Mouse (Mus musculus) cerebellum, adult 2 months (tissue): ENCODE results near the gene Arhgef3. TPM values are rescaled to one million over a fixed set of nuclear protein-coding genes. Genes with fewer than 3 reads are reported as not detected.

Source experiments
- DNase-seq, 2 experiments: peaks; one replicate each; pipeline ENCODE4 v3.0.0; 2021
- H3K27ac ChIP-seq: fragments of 200-500 bp; 2 replicates; pipeline ENCODE4 v1.5.1; 2012; ENCODE audit warnings: low read length, control low read depth, inconsistent platforms; ENCODE audit not compliant: insufficient read depth
- H3K27me3 ChIP-seq: fragments of 200-500 bp; 2 replicates; pipeline ENCODE4 v1.6.1; 2012; ENCODE audit warnings: inconsistent platforms, mild to moderate bottlenecking, low read length, moderate library complexity; ENCODE audit not compliant: control insufficient read depth, insufficient read depth
- H3K4me1 ChIP-seq: fragments of 200-500 bp; 2 replicates; pipeline ENCODE4 v1.6.1; 2011; ENCODE audit warnings: low read length; ENCODE audit not compliant: control insufficient read depth, insufficient read depth
- H3K4me3 ChIP-seq: fragments of 200-500 bp; replicated peaks from 2 replicates; pipeline ENCODE3; 2011; ENCODE audit warnings: mild to moderate bottlenecking, low read depth, low read length, control low read depth; ENCODE audit not compliant: insufficient read depth
- CTCF ChIP-seq: fragments of 200-500 bp; IDR thresholded peaks from 2 replicates; pipeline ENCODE4 v1.5.1; 2011; ENCODE audit warnings: low read depth, mild to moderate bottlenecking, control low read depth, low read length, moderate library complexity, borderline replicate concordance; ENCODE audit not compliant: insufficient read depth
- POLR2A ChIP-seq: fragments of 200-500 bp; IDR thresholded peaks from 2 replicates; pipeline ENCODE4 v1.6.1; 2011; ENCODE audit warnings: low read length, control low read depth, borderline replicate concordance; ENCODE audit not compliant: insufficient read depth
- WGBS: fragments of 180-500 bp; shearing (Covaris S2); methylation state at CpG from one replicate; pipeline ENCODE4 v1.1.7; 2018; 5-methylcytosine and 5-hydroxymethylcytosine counted together
- polyA plus RNA-seq: library from polyadenylated mRNA; depleted of rRNA; stranded (reverse); fragments of >200 nt; gene quantifications from 2 replicates; pipeline ENCODE4 v1.2.3, GENCODE M21; 2012

Gene Arhgef3
- polyA plus RNA-seq, 1 experiment = 54.8 TPM

- no peaks in the 10 kb centered on the region for H3K4me1 ChIP-seq
- no peak overlapping the region for H3K4me3 ChIP-seq
- DNase-seq = no peak
- no peak overlapping the region for H3K27ac ChIP-seq
- TF ChIP-seq POLR2A (no peak), CTCF (no peak)
- no peaks in the 10 kb centered on the region for H3K27me3 ChIP-seq
- WGBS = 33% methylated on average over 3 of the region's 3 CpGs
These were observed 26.8 kb downstream of the Arhgef3 start for GRCm38 (mm10) chr14:27141486-27141885.

- 93% methylated on average over 5 of the region's 5 CpGs for WGBS
- TF ChIP-seq CTCF (no peak), POLR2A (no peak)
These were observed 28.0 kb downstream of the Arhgef3 start for GRCm38 (mm10) chr14:27142680-27143079.

GRCm38 (mm10) chr14:27145171-27146045, 30.7 kb downstream of the Arhgef3 start:
- Histone ChIP-seq H3K27ac (no peak overlapping the region), H3K27me3 (no peaks in the 10 kb centered on the region), H3K4me1 (no peaks in the 10 kb centered on the region), H3K4me3 (no peak overlapping the region)
- 55% methylated on average over 8 of the region's 8 CpGs for WGBS
- DNase-seq = no peak
- no peak for TF ChIP-seq POLR2A
- no peak for TF ChIP-seq CTCF

More at GRCm38 (mm10) chr14:27142680-27143079, 28.0 kb downstream of the Arhgef3 start:
- Histone ChIP-seq H3K27ac (no peak overlapping the region), H3K4me3 (no peak overlapping the region), H3K4me1 (no peaks in the 10 kb centered on the region), H3K27me3 (no peaks in the 10 kb centered on the region)
- no peak for DNase-seq

- Histone ChIP-seq H3K27ac (no peak overlapping the region), H3K4me3 (no peak overlapping the region), H3K4me1 (no peaks in the 10 kb centered on the region), H3K27me3 (no peaks in the 10 kb centered on the region)
- no peak for DNase-seq
- WGBS = 83% methylated on average over 7 of the region's 7 CpGs
- TF ChIP-seq POLR2A (no peak), CTCF (no peak)
These were observed 33.0 kb downstream of the Arhgef3 start for GRCm38 (mm10) chr14:27147726-27148125.

- DNase-seq = no peak
- 94% methylated on average over 5 of the region's 5 CpGs for WGBS
- H3K27me3 ChIP-seq = no peaks in the 10 kb centered on the region
- H3K4me3 ChIP-seq = no peak overlapping the region
- TF ChIP-seq CTCF = no peak
- TF ChIP-seq POLR2A = no peak
- no peak overlapping the region for H3K27ac ChIP-seq
- no peaks in the 10 kb centered on the region for H3K4me1 ChIP-seq
These were observed 34.7 kb downstream of the Arhgef3 start for GRCm38 (mm10) chr14:27149401-27149800.

GRCm38 (mm10) chr14:27150011-27150640, 35.4 kb downstream of the Arhgef3 start:
- H3K27ac ChIP-seq = no peak overlapping the region
- no peaks in the 10 kb centered on the region for H3K4me1 ChIP-seq
- H3K27me3 ChIP-seq = no peaks in the 10 kb centered on the region
- WGBS = 79% methylated on average over 6 of the region's 6 CpGs
- H3K4me3 ChIP-seq = no peak overlapping the region
- no peak for DNase-seq
- TF ChIP-seq POLR2A (no peak), CTCF (no peak)

GRCm38 (mm10) chr14:27151432-27151831, 36.7 kb downstream of the Arhgef3 start:
- WGBS = 51% methylated on average over 8 of the region's 8 CpGs
- Histone ChIP-seq H3K4me1 (no peaks in the 10 kb centered on the region), H3K27me3 (no peaks in the 10 kb centered on the region), H3K4me3 (no peak overlapping the region), H3K27ac (no peak overlapping the region)
- no peak for DNase-seq
- no peak for TF ChIP-seq POLR2A
- TF ChIP-seq CTCF = no peak

GRCm38 (mm10) chr14:27155088-27155487, 40.4 kb downstream of the Arhgef3 start:
- 76% methylated on average over 6 of the region's 6 CpGs for WGBS
- TF ChIP-seq CTCF = no peak
- no peak for TF ChIP-seq POLR2A
- DNase-seq = no peak
- no peaks in the 10 kb centered on the region for H3K27me3 ChIP-seq
- H3K4me3 ChIP-seq = no peak overlapping the region
- no peak overlapping the region for H3K27ac ChIP-seq
- H3K4me1 ChIP-seq = no peaks in the 10 kb centered on the region
